Mouse (Mus musculus) G1E-ER4 (cell line): Measurements from ENCODE around the gene Sema3a. TPM values are rescaled to one million over a fixed set of nuclear protein-coding genes. Genes with fewer than 3 reads are reported as not detected.

Experiments
- GATA1 ChIP-seq: IDR thresholded peaks from one replicate; pipeline ENCODE4 v1.8.0; 2012; ENCODE audit warnings: low read length, inconsistent platforms
- polyA plus RNA-seq: library from polyadenylated mRNA; stranded (reverse); fragments of >175 nt; gene quantifications from 2 replicates; pipeline ENCODE4 v1.2.3, GENCODE M21; 2012

The Sema3a gene
- polyA plus RNA-seq, 1 experiment, result 0.06 TPM

GRCm38 (mm10) chr5:13384047-13384446 lies 258.8 kb downstream of the Sema3a start:
- TF ChIP-seq GATA1, result no peak

- no peak for TF ChIP-seq GATA1
Observed at GRCm38 (mm10) chr5:13384714-13385113, 259.5 kb downstream of the Sema3a start.

- no peak for TF ChIP-seq GATA1
Observed at GRCm38 (mm10) chr5:13386603-13387002, 261.4 kb downstream of the Sema3a start.

- no peak for TF ChIP-seq GATA1
Observed at GRCm38 (mm10) chr5:13387679-13388078, 262.5 kb downstream of the Sema3a start.

GRCm38 (mm10) chr5:13389995-13390394 lies 264.8 kb downstream of the Sema3a start:
- TF ChIP-seq GATA1, result no peak

GRCm38 (mm10) chr5:13405432-13405831 lies 280.2 kb downstream of the Sema3a start:
- TF ChIP-seq GATA1, result no peak

- TF ChIP-seq GATA1, result no peak
Observed at GRCm38 (mm10) chr5:13406131-13406530, 280.9 kb downstream of the Sema3a start.

- no peak for TF ChIP-seq GATA1
Observed at GRCm38 (mm10) chr5:13411920-13412319, 286.7 kb downstream of the Sema3a start.

GRCm38 (mm10) chr5:13413915-13414525 lies 288.8 kb downstream of the Sema3a start:
- TF ChIP-seq GATA1, result no peak

GRCm38 (mm10) chr5:13416960-13417710 lies 291.9 kb downstream of the Sema3a start:
- no peak for TF ChIP-seq GATA1

GRCm38 (mm10) chr5:13421276-13421925 lies 296.2 kb downstream of the Sema3a start:
- no peak for TF ChIP-seq GATA1

GRCm38 (mm10) chr5:13428702-13429101 lies 303.5 kb downstream of the Sema3a start:
- no peak for TF ChIP-seq GATA1

- no peak for TF ChIP-seq GATA1
Observed at GRCm38 (mm10) chr5:13431827-13432226, 306.6 kb downstream of the Sema3a start.

GRCm38 (mm10) chr5:13432574-13432973 lies 307.4 kb downstream of the Sema3a start:
- no peak for TF ChIP-seq GATA1

- no peak for TF ChIP-seq GATA1
Observed at GRCm38 (mm10) chr5:13433303-13433702, 308.1 kb downstream of the Sema3a start.

GRCm38 (mm10) chr5:13441112-13441511 lies 315.9 kb downstream of the Sema3a start:
- no peak for TF ChIP-seq GATA1
